Mouse (Mus musculus): Measurements from ENCODE around the gene Cdh8.

- TF ChIP-seq CTCF (IDR thresholded peaks at IDR 0.05; ENCODE audit: insufficient read depth, low read depth, low read length) (no peak), POLR2A (IDR thresholded peaks at IDR 0.05; ENCODE audit: insufficient read depth, low read depth, low read length) (no peak)
These were observed 211.1 kb downstream of the Cdh8 start for GRCm38 (mm10) chr8:99205194-99205593.
